Mouse (Mus musculus) G1E (cell line): ENCODE results near the gene Efcab9.

Experiments
- CTCF ChIP-seq: IDR thresholded peaks from 2 replicates; pipeline ENCODE4 v1.5.1; 2012; ENCODE audit warnings: low read depth, low read length, inconsistent platforms, mixed read lengths
- POLR2AphosphoS5 ChIP-seq: IDR thresholded peaks from 2 replicates; pipeline ENCODE4 v1.6.1; 2012; ENCODE audit warnings: low read depth, low read length, inconsistent platforms; ENCODE audit not compliant: insufficient replicate concordance
- TAL1 ChIP-seq: conservative IDR thresholded peaks from 2 replicates; pipeline ENCODE4 v1.6.1; 2012; ENCODE audit warnings: low read depth, low read length, inconsistent platforms, mixed read lengths

DNA sequence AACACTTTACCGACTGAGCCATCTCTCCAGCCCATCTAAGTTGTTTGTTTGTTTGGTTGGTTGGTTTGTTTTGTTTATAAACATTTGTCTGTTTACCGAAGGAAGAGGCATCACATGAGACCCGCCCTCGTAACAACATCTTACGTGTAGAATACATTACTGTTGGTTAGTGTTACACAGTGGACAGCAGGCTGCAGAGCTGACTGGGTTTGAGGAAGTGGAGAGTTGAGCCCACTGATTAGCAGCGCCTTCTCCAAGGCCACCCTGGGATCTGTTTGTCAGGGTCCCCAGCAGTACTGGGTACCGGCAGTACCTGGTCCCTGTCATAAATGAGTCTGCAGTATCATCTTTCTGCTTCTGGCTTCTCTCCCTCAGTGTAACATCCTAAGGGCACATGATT, 36.2 kb upstream of the Efcab9 start:
- TF ChIP-seq CTCF (no peak), POLR2AphosphoS5 (no peak), TAL1 (no peak)
